Mouse (Mus musculus): ENCODE measurements at regions not wholly inside any gene's neighbourhood (a gene's known extent, or its start where the extent isn't known, plus 50 kb on each side); places are given as distances from the start of the nearest gene placed in this dataset.

GRCm38 (mm10) chr1:127001700-127002099 lies 171.1 kb upstream of the Nckap5 start:
- no peak for DNase-seq

GRCm38 (mm10) chr1:126993061-126993640 lies 162.6 kb upstream of the Nckap5 start:
- peak; percentile 49 for DNase-seq

GRCm38 (mm10) chr1:126992441-126992840 lies 161.8 kb upstream of the Nckap5 start:
- no peak for DNase-seq

- no peak for DNase-seq
Measured at GRCm38 (mm10) chr1:126982805-126983204, 152.2 kb upstream of the Nckap5 start.

- no peak for DNase-seq
Measured at GRCm38 (mm10) chr1:126980311-126980710, 149.7 kb upstream of the Nckap5 start.

- DNase-seq = no peak
Measured at GRCm38 (mm10) chr1:126973871-126974270, 143.3 kb upstream of the Nckap5 start.

- no peak for DNase-seq
Measured at GRCm38 (mm10) chr1:126971777-126972421, 141.3 kb upstream of the Nckap5 start.

- no peak for DNase-seq
Measured at GRCm38 (mm10) chr1:126971118-126971517, 140.5 kb upstream of the Nckap5 start.

GRCm38 (mm10) chr1:126966394-126966793 lies 135.8 kb upstream of the Nckap5 start:
- DNase-seq = peak; percentile 11

- no peak for DNase-seq
Measured at GRCm38 (mm10) chr1:126955839-126956720, 125.5 kb upstream of the Nckap5 start.

- no peak for DNase-seq
Measured at GRCm38 (mm10) chr1:126947860-126948259, 117.3 kb upstream of the Nckap5 start.

GRCm38 (mm10) chr1:126932658-126933057 lies 102.1 kb upstream of the Nckap5 start:
- DNase-seq = no peak

GRCm38 (mm10) chr1:126931754-126932153 lies 101.2 kb upstream of the Nckap5 start:
- DNase-seq = peak; percentile 83

- DNase-seq = no peak
Measured at GRCm38 (mm10) chr1:126931093-126931492, 100.5 kb upstream of the Nckap5 start.

- no peak for DNase-seq
Measured at GRCm38 (mm10) chr1:126930611-126931010, 100.0 kb upstream of the Nckap5 start.

- peak; percentile 28 for DNase-seq
Measured at GRCm38 (mm10) chr1:126929666-126930065, 99.1 kb upstream of the Nckap5 start.

GRCm38 (mm10) chr1:126928186-126928585 lies 97.6 kb upstream of the Nckap5 start:
- peak; percentile 6 for DNase-seq

GRCm38 (mm10) chr1:126925150-126926035 lies 94.8 kb upstream of the Nckap5 start:
- peak; percentile 9 for DNase-seq

GRCm38 (mm10) chr1:126923981-126924380 lies 93.4 kb upstream of the Nckap5 start:
- DNase-seq = no peak

- no peak for DNase-seq
Measured at GRCm38 (mm10) chr1:126922231-126922630, 91.6 kb upstream of the Nckap5 start.

- DNase-seq = no peak
Measured at GRCm38 (mm10) chr1:126918876-126919275, 88.3 kb upstream of the Nckap5 start.

- no peak for DNase-seq
Measured at GRCm38 (mm10) chr1:126917872-126918271, 87.3 kb upstream of the Nckap5 start.

GRCm38 (mm10) chr1:126916369-126916768 lies 85.8 kb upstream of the Nckap5 start:
- no peak for DNase-seq

Data from kidney, adult 9 months (tissue).